Mouse (Mus musculus): ENCODE results near the gene Mkrn2os. TPM values are rescaled to one million over a fixed set of nuclear protein-coding genes. Genes with fewer than 3 reads are reported as not detected.

Gene Mkrn2os
- total RNA-seq, 2 experiments from 2014 or later, result 0.17 TPM; not detected in 1

DNA sequence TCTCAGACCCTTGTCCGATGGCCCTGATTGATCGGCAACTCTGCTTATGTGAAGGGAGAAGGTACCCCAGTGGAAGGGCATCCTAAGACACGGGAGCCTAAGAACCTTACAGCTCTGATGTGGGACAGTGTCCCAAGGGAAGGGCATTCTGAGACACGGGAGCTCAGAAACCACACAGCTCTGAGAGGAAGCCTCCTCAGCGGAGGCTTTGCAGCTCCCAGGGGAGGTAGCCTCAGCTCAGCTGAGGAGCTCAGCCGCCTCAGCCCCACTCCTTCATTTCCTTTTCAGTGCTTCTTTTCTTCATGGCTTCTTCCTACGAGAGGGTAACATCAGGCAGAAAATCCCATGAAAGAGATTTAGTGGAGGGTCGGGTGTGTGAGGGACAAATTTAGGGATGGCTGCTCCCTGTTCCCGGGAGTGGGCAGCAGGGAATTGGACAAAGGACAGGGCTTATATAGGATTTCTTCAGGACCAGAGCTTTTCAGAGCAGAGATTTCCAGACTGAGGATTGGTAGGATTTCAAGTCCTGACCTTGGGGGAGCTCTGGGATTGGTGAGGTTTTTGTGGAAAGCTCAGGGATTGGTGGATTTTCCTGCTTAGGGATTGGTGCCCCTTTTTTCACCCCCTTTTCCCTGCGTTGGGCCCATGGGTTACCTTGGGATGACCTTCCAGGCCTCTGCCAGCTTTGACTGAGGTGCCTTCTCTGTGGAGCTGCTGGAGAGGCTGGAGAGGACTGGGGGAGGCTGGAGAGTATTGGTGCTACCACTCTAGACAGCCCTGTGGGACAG lies 9.9 kb downstream of the Mkrn2os start:
- DNase-seq, result no peak

GRCm38 (mm10) chr6:115580810-115581209 lies 11.6 kb downstream of the Mkrn2os start:
- no peak for DNase-seq

- DNase-seq, result no peak
Measured at GRCm38 (mm10) chr6:115577941-115578340, 14.4 kb downstream of the Mkrn2os start.

DNA sequence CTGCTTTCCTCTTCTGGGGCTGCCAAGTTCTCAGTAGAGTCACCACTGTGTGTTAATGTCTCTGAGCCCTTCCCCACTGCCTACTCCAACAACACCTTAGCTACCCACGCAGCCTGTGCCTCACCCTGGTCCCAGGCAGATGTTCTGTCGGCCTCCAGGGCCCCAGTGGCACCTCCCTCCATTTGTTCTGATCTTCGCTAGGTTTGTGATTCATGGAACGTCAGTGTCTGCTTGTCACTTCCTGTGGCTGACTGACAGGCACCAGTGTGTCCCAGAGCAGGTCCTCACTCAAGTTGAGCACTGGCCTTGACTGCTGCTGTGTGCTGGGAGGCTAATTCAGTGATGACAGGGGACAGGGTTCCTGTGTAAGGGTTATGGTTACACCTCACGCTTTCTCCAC lies 15.0 kb downstream of the Mkrn2os start:
- no peak for DNase-seq

GRCm38 (mm10) chr6:115574171-115574570 lies 18.2 kb downstream of the Mkrn2os start:
- no peak for DNase-seq

DNA sequence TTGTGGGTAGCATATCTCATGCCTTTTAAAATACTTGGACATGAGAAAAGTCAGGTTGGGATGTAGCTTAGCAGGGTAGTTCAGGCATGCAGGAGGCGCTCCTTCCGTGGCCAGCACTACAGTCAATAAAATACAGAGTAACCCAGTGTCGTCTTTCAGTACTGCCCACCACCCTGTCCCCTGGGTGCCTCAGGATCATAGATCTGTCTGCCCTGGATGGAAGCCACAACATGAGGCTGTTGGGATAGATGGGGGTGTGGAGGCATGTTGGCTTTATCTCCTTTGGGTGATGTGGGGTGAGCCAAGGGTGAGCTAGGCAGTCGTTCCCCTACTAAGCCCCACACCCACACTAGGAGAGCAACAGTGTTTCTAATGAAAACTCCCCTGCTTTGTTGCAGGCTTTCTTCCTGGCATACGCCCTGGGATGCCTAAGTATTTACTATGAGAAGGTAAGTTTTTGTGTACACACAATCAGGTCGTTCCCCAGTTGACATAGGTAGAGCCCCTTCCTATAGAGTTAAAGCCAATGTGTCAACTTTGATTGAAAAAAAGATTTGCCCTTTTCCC lies 26.8 kb downstream of the Mkrn2os start:
- DNase-seq, result no peak

- DNase-seq, result peak; percentile 45
Measured at GRCm38 (mm10) chr6:115559651-115560632, 32.4 kb downstream of the Mkrn2os start.

GRCm38 (mm10) chr6:115558176-115558575 lies 34.2 kb downstream of the Mkrn2os start:
- no peak for DNase-seq

GRCm38 (mm10) chr6:115555485-115555884 lies 36.9 kb downstream of the Mkrn2os start:
- DNase-seq, result no peak

GRCm38 (mm10) chr6:115546276-115546675 lies 46.1 kb downstream of the Mkrn2os start:
- DNase-seq, result peak; percentile 73

DNA sequence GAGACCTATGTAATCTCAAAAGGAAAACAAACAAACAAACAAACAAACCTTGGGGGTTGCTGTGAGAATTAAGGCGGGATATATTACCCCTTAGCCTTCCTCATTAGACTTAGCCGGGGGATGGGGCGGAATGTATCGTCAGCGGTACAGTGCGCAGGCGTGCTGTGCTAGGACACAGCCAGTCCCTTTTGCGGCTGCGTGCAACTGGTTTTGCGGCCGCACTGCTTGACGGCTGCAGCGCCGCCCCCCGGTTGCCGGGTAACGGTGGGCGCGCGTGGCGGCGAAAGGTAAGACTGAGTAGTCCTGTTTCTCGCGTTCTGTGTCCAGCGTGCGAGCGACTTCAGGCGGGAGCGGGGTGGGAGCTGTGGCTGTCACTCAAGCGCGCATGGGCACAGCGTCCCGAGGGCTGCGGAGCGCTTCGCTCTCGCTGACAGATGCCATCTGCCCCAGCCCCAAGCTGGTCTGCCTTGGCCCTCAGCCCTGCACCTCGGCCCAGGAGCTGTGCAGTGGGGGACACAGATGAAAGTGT lies 47.9 kb downstream of the Mkrn2os start, which contains the start of gene Tsen2:
Gene Tsen2, plus strand, starts transcription at position 223 of the 529 bp plus-strand sequence.
- DNase-seq, result peak; percentile 98

GRCm38 (mm10) chr6:115542341-115542740 lies 50.0 kb downstream of the Mkrn2os start:
- no peak for DNase-seq

DNA sequence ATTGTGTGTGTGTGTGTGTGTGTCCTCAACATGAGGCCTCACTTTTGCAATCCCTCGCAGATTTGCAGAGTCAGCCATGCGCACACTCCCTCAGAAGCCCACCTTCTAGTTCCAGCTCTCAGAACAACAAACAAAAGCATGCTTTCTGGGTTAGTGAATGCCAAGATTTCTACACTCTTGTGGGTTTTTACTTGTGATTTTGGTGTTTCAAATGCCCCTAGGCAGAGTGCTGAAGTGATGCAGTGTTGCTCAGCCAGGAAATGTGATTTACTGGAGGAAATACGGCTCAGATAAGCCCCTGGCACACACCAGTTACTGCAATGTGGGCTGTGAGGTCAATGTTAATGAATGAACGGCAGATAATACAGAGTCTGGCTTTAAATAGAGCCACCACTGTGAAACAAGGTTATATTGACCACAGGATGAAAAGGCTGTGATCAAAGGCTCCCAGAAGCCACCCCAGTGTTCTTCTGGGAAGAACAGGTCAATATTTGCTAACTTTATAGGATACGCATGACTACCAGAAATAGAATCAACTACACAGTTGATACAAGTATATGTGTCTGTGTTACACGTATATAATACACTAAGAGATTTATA lies 50.6 kb downstream of the Mkrn2os start:
- DNase-seq, result no peak

DNA sequence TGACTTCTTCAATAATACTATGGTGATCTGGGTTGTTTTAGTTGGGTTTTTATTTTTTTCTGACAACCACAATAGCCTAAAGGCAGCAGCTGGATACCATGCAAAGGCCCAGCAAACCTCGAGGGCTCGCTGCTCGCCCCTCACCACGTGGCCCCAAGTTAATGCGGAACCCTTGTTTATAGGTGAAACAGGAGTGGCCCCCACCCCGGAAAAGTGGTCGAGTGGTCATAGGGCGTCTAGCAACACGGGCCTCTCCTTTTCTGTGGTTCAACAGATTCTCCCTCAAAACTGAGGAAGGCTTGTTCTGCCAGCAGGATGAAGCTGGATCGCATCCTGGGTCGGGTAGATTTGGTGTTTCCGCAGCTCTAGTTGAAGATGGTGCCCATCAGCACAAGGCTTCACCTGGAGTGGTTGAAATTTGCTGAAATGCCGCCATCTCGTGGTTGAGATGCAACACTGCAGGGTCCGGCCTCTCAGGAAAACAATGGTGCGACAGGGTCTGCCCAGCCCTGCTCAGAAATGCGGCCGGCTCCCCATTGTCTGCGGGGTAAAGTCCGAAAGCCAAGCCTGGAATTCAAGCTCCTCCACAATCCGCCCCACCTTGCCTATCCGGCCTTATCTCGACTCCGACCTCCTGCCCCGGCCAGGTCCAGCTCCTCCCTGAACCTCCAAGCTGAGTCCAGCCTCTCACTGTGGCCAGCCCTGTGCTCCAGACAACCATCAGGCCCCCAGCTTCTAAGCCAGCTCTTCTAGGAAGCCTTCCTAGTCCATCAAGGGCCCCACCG lies 53.5 kb downstream of the Mkrn2os start:
- peak; percentile 90 for DNase-seq

DNA sequence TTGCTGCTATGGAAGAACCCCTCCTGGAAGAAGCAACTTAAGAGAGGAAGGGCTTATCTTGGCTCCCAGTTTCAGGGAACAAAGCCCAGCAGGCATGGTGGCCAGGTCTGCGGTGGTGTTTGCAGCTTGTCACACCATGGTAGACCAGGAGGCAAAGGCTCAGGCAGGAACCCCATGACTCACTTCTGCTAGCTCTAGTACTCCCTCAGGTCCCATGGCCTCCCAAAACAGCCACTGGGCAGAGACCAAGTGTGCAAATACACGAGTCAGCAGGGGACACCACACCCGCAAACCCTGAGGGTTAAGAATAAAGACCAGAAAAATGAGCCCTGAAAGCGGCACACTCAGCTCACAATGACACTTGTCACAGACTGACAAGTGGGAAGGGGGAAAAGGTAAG lies 56.2 kb downstream of the Mkrn2os start:
- DNase-seq, result no peak

GRCm38 (mm10) chr6:115534617-115535016 lies 57.8 kb downstream of the Mkrn2os start:
- DNase-seq, result peak; percentile 57

Other genes with a start within 250 kb of the Mkrn2os start
- 1 to 10 TPM; 7.6 to 9.5 TPM for gene Pparg, start 231.6 kb downstream of the Mkrn2os start, total RNA-seq (2021)
- 10 to 100 TPM; 10.1 to 11.3 TPM for gene Tsen2, start 47.9 kb downstream of the Mkrn2os start, total RNA-seq (2021)
- 10 to 100 TPM; 26.1 to 26.8 TPM for gene Mkrn2, start 9.3 kb upstream of the Mkrn2os start, total RNA-seq (2021)
- 100 to 1,000 TPM; 128 to 142 TPM for gene Raf1, start 84.1 kb upstream of the Mkrn2os start, total RNA-seq (2021)
- under 1 TPM in 1 of 2 experiments, not detected in 1; 0.54 TPM for gene Tmem40, start 169.8 kb upstream of the Mkrn2os start, total RNA-seq (2021)
- gene Cand2, start 182.0 kb upstream of the Mkrn2os start, total RNA-seq (2021), result 10 to 100 TPM; 74.1 to 74.2 TPM
- 1,000 to 10,000 TPM; 1,006 to 1,007 TPM for gene Rpl32, start 216.2 kb upstream of the Mkrn2os start, total RNA-seq (2021)
- gene Efcab12, start 245.8 kb upstream of the Mkrn2os start, total RNA-seq (2021), result under 1 TPM; 0.88 to 0.90 TPM